13 mouse cellular contexts compared by ENCODE assay signal in genomic region chr13:34240087-34240428, GRCm38 (mm10).
DNase-seq lines count a peak whose midpoint lies in the region; ATAC-seq and TF ChIP-seq lines count a peak whose summit lies in the region.
"Had no signal": no experiment of that assay in that cellular context is flagged by ENCODE, and none has a peak within 500 bp of the region (broad histone marks: within the 10 kb centered on the region; RNA-seq: fewer than 3 reads in every experiment).

No protein-coding gene starts in this region.

- peaks cover 66% of the 10 kb centered on the region for H3K4me1 ChIP-seq in midbrain, embryonic 12.5 days
- H3K4me1 ChIP-seq in midbrain, postnatal 0 days (ENCODE audit: insufficient read depth, low read length): peaks cover 9% of the 10 kb centered on the region; the same call in 1 of the 2 replicates
- H3K4me1 ChIP-seq in forebrain, embryonic 11.5 days (replicated peaks; ENCODE audit: control insufficient read depth, insufficient read depth, low read length): peaks cover 30% of the 10 kb centered on the region
- H3K4me1 ChIP-seq in kidney, embryonic 14.5 days (ENCODE audit: control insufficient read depth, insufficient read depth, low read length): peaks cover 17% of the 10 kb centered on the region; the same call in 1 of the 2 replicates

- H3K36me3 ChIP-seq in midbrain, embryonic 12.5 days: 0 out of 2 replicates have a peak, but pooled peaks cover 2% of the 10 kb centered on the region
- H3K36me3 ChIP-seq in midbrain, postnatal 0 days (ENCODE audit: insufficient read depth, low read length): no peaks in the 10 kb centered on the region
- H3K36me3 ChIP-seq in forebrain, embryonic 11.5 days (ENCODE audit: control insufficient read depth, insufficient read depth, low read length): no peaks in the 10 kb centered on the region
- H3K36me3 ChIP-seq in kidney, embryonic 14.5 days (ENCODE audit: control insufficient read depth, insufficient read depth, low read length): no peaks in the 10 kb centered on the region

- H3K9me3 ChIP-seq in midbrain, embryonic 12.5 days: no peaks in the 10 kb centered on the region
- H3K9me3 ChIP-seq in midbrain, postnatal 0 days (ENCODE audit: low read length): no peaks in the 10 kb centered on the region
- H3K9me3 ChIP-seq in forebrain, embryonic 11.5 days (ENCODE audit: control insufficient read depth, low read length): no peaks in the 10 kb centered on the region
- no peaks in the 10 kb centered on the region for H3K9me3 ChIP-seq in kidney, embryonic 14.5 days (ENCODE audit: control insufficient read depth, low read length)

- peak overlapping the region; percentile 89 for H3K27ac ChIP-seq in midbrain, embryonic 12.5 days (replicated peaks)
- no peak overlapping the region for H3K27ac ChIP-seq in midbrain, postnatal 0 days (ENCODE audit: low read depth, low read length)
- peak overlapping the region; percentile 93 for H3K27ac ChIP-seq in forebrain, embryonic 11.5 days (ENCODE audit: low read depth, low read length)
- peak overlapping the region; percentile 2; the same call in 1 of the 2 replicates for H3K27ac ChIP-seq in kidney, embryonic 14.5 days (ENCODE audit: low read depth, low read length)
- H3K27ac ChIP-seq: heart, adult 2 months had no signal

- H3K4me2 ChIP-seq in midbrain, embryonic 12.5 days (replicated peaks): no peak overlapping the region
- H3K4me2 ChIP-seq in midbrain, postnatal 0 days (ENCODE audit: low read depth, low read length, poor library complexity, severe bottlenecking): no peak overlapping the region
- no peak overlapping the region for H3K4me2 ChIP-seq in forebrain, embryonic 11.5 days (ENCODE audit: low read depth, low read length, severe bottlenecking)
- no peak overlapping the region; the same call in 1 of the 2 replicates for H3K4me2 ChIP-seq in kidney, embryonic 14.5 days (replicated peaks; ENCODE audit: low read depth, low read length)

- 42% methylated on average over 3 of the region's 3 CpGs for WGBS in midbrain, embryonic 12.5 days
- 67% methylated on average over 3 of the region's 3 CpGs for WGBS in midbrain, postnatal 0 days
- 27% methylated on average over 3 of the region's 3 CpGs for WGBS in forebrain, embryonic 11.5 days
- 39% methylated on average over 3 of the region's 3 CpGs for WGBS in kidney, embryonic 14.5 days

- ATAC-seq in midbrain, embryonic 12.5 days (ENCODE audit: low FRiP score, low read depth): no peak
- ATAC-seq in midbrain, postnatal 0 days (ENCODE audit: low FRiP score): no peak
- peak; percentile 42; the same call in 1 of the 2 replicates for ATAC-seq in forebrain, embryonic 11.5 days (replicated peaks; ENCODE audit: low FRiP score)
- ATAC-seq in kidney, embryonic 14.5 days (ENCODE audit: low FRiP score, low TSS enrichment): peak; percentile 68; the same call in 1 of the 2 replicates
- no peak for ATAC-seq in megakaryocyte progenitor cell, adult 5-6 weeks (replicated peaks; ENCODE audit: poor library complexity)

- TF ChIP-seq CTCF in midbrain, postnatal 0 days (IDR thresholded peaks at IDR 0.05): no peak

- no peak for DNase-seq in midbrain, postnatal 0 days (ENCODE audit: low spot score)
- DNase-seq in forebrain, embryonic 11.5 days (ENCODE audit: low spot score): peak; percentile 58
- peak; percentile 46 for DNase-seq in retina, postnatal 1 day
- DNase-seq in ovary, postnatal 36 days (ENCODE audit: low spot score): no peak
- DNase-seq in spleen, postnatal 4 days (ENCODE audit: low spot score in 2 of 2): no peak
- DNase-seq: cerebellum, postnatal 36 days; heart, adult 2 months; heart, postnatal 4 days; right cerebral cortex, postnatal 4 days had no signal

- no peak overlapping the region for H3K9ac ChIP-seq in midbrain, embryonic 12.5 days (replicated peaks)
- H3K9ac ChIP-seq in midbrain, postnatal 0 days (replicated peaks; ENCODE audit: low read length, poor library complexity, severe bottlenecking): no peak overlapping the region
- H3K9ac ChIP-seq in forebrain, embryonic 11.5 days (ENCODE audit: low read length): no peak overlapping the region; the same call in 1 of the 2 replicates
- H3K9ac ChIP-seq in kidney, embryonic 14.5 days (ENCODE audit: low read depth, low read length): no peak overlapping the region

- peaks cover 4% of the 10 kb centered on the region for H3K27me3 ChIP-seq in midbrain, embryonic 12.5 days
- H3K27me3 ChIP-seq in midbrain, postnatal 0 days (ENCODE audit: insufficient read depth, low read length): no peaks in the 10 kb centered on the region
- H3K27me3 ChIP-seq in forebrain, embryonic 11.5 days (ENCODE audit: control insufficient read depth, insufficient read depth, low read length): no peaks in the 10 kb centered on the region
- H3K27me3 ChIP-seq in kidney, embryonic 14.5 days (ENCODE audit: control insufficient read depth, insufficient read depth, low read length): no peaks in the 10 kb centered on the region

- no peak overlapping the region for H3K4me3 ChIP-seq in midbrain, embryonic 12.5 days
- no peak overlapping the region for H3K4me3 ChIP-seq in midbrain, postnatal 0 days (ENCODE audit: low read depth, low read length)
- no peak overlapping the region for H3K4me3 ChIP-seq in forebrain, embryonic 11.5 days (ENCODE audit: low read depth, low read length)
- no peak overlapping the region for H3K4me3 ChIP-seq in kidney, embryonic 14.5 days (ENCODE audit: low read length)
- H3K4me3 ChIP-seq: heart, adult 2 months; myocyte had no signal

Comparison
In these comparisons a context has a peak if more than half of its experiments do, and no peak if none do; other contexts are left out.
1. ATAC-seq: peak in forebrain, embryonic 11.5 days (single experiment) and kidney, embryonic 14.5 days (single experiment); none in midbrain, embryonic 12.5 days (single experiment), midbrain, postnatal 0 days (single experiment) and megakaryocyte progenitor cell, adult 5-6 weeks (single experiment).
2. DNase-seq: peak in forebrain, embryonic 11.5 days (single experiment) and retina, postnatal 1 day (single experiment); none in midbrain, postnatal 0 days (single experiment), ovary, postnatal 36 days (single experiment) and spleen, postnatal 4 days (0 of 2).